ENCODE assay signal across 11 mouse cellular contexts in genomic region chr10:10300915-10301439, GRCm38 (mm10).
DNase-seq lines count a peak whose midpoint lies in the region; ATAC-seq lines count a peak whose summit lies in the region.
"Had no signal": no experiment of that assay in that cellular context is flagged by ENCODE, and none has a peak within 500 bp of the region (broad histone marks: within the 10 kb centered on the region; RNA-seq: fewer than 3 reads in every experiment).

No protein-coding gene starts in this region.

- H3K27me3 ChIP-seq in forebrain, embryonic 10.5 days (ENCODE audit: poor library complexity, severe bottlenecking) = peaks cover 6% of the 10 kb centered on the region; the same call in 1 of the 2 replicates
- H3K27me3 ChIP-seq in forebrain, embryonic 15.5 days = no peaks in the 10 kb centered on the region
- no peaks in the 10 kb centered on the region for H3K27me3 ChIP-seq in midbrain, embryonic 16.5 days (ENCODE audit: control insufficient read depth, insufficient read depth, low read depth, low read length)
- H3K27me3 ChIP-seq in heart, embryonic 12.5 days (replicated peaks) = no peaks in the 10 kb centered on the region

- 22% methylated on average over 8 of the region's 8 CpGs for WGBS in forebrain, embryonic 10.5 days
- WGBS in forebrain, embryonic 15.5 days = 31% methylated on average over 8 of the region's 8 CpGs
- WGBS in midbrain, embryonic 16.5 days = 17% methylated on average over 8 of the region's 8 CpGs
- WGBS in heart, embryonic 12.5 days = 44% methylated on average over 8 of the region's 8 CpGs

- peak; percentile 25 for DNase-seq in forebrain, embryonic 10.5 days (ENCODE audit: extremely low spot score, low spot score)
- peak; percentile 82 for DNase-seq in embryo, embryonic 10.5 days (ENCODE audit: low spot score)
- DNase-seq in kidney, adult 18-20 months = peak; percentile 64
- no peak for DNase-seq in adrenal gland, adult 2 months
- no peak for DNase-seq in layer of hippocampus, postnatal 25 days (ENCODE audit: extremely low spot score in 1 of 2, low spot score in 1 of 2)
- DNase-seq: gastrocnemius, adult 2 months; heart, postnatal 4 days; lung, postnatal 10 days had no signal

- no peak overlapping the region for H3K4me3 ChIP-seq in forebrain, embryonic 10.5 days
- H3K4me3 ChIP-seq in forebrain, embryonic 15.5 days = no peak overlapping the region
- no peak overlapping the region for H3K4me3 ChIP-seq in midbrain, embryonic 16.5 days (ENCODE audit: low read depth, low read length)
- no peak overlapping the region for H3K4me3 ChIP-seq in heart, embryonic 12.5 days
- H3K4me3 ChIP-seq: gastrocnemius, adult 2 months had no signal

- no peak overlapping the region for H3K9ac ChIP-seq in forebrain, embryonic 15.5 days (replicated peaks)
- H3K9ac ChIP-seq in midbrain, embryonic 16.5 days (ENCODE audit: low read depth, low read length) = no peak overlapping the region
- H3K9ac ChIP-seq in heart, embryonic 12.5 days = no peak overlapping the region

- H3K27ac ChIP-seq in forebrain, embryonic 10.5 days = no peak overlapping the region
- H3K27ac ChIP-seq in forebrain, embryonic 15.5 days (replicated peaks) = no peak overlapping the region
- H3K27ac ChIP-seq in midbrain, embryonic 16.5 days (ENCODE audit: low read length) = no peak overlapping the region
- H3K27ac ChIP-seq in heart, embryonic 12.5 days (ENCODE audit: poor library complexity, severe bottlenecking) = no peak overlapping the region
- H3K27ac ChIP-seq: gastrocnemius, adult 2 months had no signal

- H3K9me3 ChIP-seq in forebrain, embryonic 10.5 days = no peaks in the 10 kb centered on the region
- H3K9me3 ChIP-seq in forebrain, embryonic 15.5 days = no peaks in the 10 kb centered on the region
- H3K9me3 ChIP-seq in midbrain, embryonic 16.5 days (replicated peaks; ENCODE audit: control insufficient read depth, low read length, poor library complexity, severe bottlenecking) = no peaks in the 10 kb centered on the region
- no peaks in the 10 kb centered on the region for H3K9me3 ChIP-seq in heart, embryonic 12.5 days (replicated peaks)

- no peak overlapping the region for H3K4me2 ChIP-seq in forebrain, embryonic 15.5 days (replicated peaks)
- H3K4me2 ChIP-seq in midbrain, embryonic 16.5 days (ENCODE audit: low read length) = no peak overlapping the region
- H3K4me2 ChIP-seq in heart, embryonic 12.5 days = no peak overlapping the region

- ATAC-seq in forebrain, embryonic 15.5 days (replicated peaks) = no peak
- peak; percentile 54; the same call in 1 of the 2 replicates for ATAC-seq in midbrain, embryonic 16.5 days
- ATAC-seq in heart, embryonic 12.5 days (ENCODE audit: insufficient number of reproducible peaks, low FRiP score) = no peak

- peaks cover 25% of the 10 kb centered on the region for H3K4me1 ChIP-seq in forebrain, embryonic 10.5 days
- H3K4me1 ChIP-seq in forebrain, embryonic 15.5 days = no peaks in the 10 kb centered on the region
- no peaks in the 10 kb centered on the region for H3K4me1 ChIP-seq in midbrain, embryonic 16.5 days (ENCODE audit: control insufficient read depth, insufficient read depth, low read length)
- peaks cover 3% of the 10 kb centered on the region; the same call in 1 of the 2 replicates for H3K4me1 ChIP-seq in heart, embryonic 12.5 days (replicated peaks)

- no peaks in the 10 kb centered on the region for H3K36me3 ChIP-seq in forebrain, embryonic 10.5 days (replicated peaks)
- H3K36me3 ChIP-seq in forebrain, embryonic 15.5 days = no peaks in the 10 kb centered on the region
- no peaks in the 10 kb centered on the region for H3K36me3 ChIP-seq in midbrain, embryonic 16.5 days (ENCODE audit: control insufficient read depth, insufficient read depth, low read length)
- no peaks in the 10 kb centered on the region for H3K36me3 ChIP-seq in heart, embryonic 12.5 days

Comparison
In these comparisons a context has a peak if more than half of its experiments do, and no peak if none do; other contexts are left out.
1. DNase-seq: peak in forebrain, embryonic 10.5 days (single experiment), embryo, embryonic 10.5 days (single experiment) and kidney, adult 18-20 months (single experiment); none in adrenal gland, adult 2 months (single experiment) and layer of hippocampus, postnatal 25 days (0 of 2).